Mouse (Mus musculus): Measurements from ENCODE around the gene Gm11116.
"Not testable (repeated sequence)": the region's sequence is repeated elsewhere in the genome, so short reads cannot be mapped to it uniquely, and the experiment has no call there.

Gene Gm11116

DNA sequence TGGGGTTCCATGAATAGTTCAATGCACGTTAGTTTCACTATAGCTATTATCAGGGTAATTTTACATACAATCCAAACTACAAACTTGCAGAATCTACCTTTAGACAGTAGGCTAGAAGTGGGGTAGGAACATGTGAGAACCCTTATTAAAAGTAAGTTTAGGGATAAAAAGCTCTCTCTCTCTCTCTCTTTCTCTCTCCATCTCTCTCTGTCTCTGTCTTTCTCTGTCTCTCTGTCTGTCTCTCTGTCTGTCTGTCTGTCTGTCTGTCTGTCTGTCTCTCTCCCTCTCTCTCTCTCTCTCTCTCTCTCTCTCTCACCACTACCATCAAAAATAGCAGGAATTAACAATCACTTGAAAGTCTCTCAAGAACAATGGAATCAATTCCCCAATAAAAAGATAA is at the start of gene Gm11116:
Gm11116 (minus strand) TSS at position 101 of the 400 bp plus-strand sequence.
- DNase-seq = no peak

GRCm38 (mm10) chr5:88153999-88154398 is 42.7 kb upstream of the Gm11116 start, which contains the start of gene Gm11115:
Gene Gm11115 (minus strand): TSS chr5:88154099.
- no peak for DNase-seq

- not testable (repeated sequence) for DNase-seq
Measured at GRCm38 (mm10) chr5:88086256-88086655, 25.1 kb downstream of the Gm11116 start, which contains the start of gene Smr2. Gene Smr2 (plus strand): TSS chr5:88086556.

All from kidney, postnatal 25 days (tissue).